Comparison of ENCODE assay signal across 8 mouse cellular contexts in the genomic region with DNA sequence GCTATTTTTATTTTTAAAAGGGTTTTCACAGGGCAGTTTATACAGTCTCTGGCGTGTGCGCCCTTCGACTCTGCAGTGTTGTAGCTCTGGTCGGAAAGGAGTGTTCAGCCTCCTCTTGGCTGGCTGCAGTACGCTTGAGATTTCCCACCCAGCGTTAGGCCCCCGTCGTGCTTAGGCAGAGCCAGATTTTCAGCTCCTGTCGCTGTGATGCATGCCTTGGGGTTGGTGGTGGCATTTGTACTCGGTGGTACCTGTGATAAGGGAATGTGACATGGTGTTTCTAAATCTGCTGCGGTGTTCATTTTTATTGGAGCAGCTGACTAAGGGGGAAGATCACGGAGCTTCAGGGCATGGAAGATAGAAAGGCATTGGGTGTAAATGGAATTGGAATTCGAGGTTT.
DNase-seq lines count a peak whose midpoint lies in the region; ATAC-seq and TF ChIP-seq lines count a peak whose summit lies in the region.

No protein-coding gene starts in this region.

- 0 out of 2 replicates have a peak, but pooled peaks have one; percentile 27 for ATAC-seq in heart, embryonic 11.5 days (replicated peaks; ENCODE audit: insufficient number of reproducible peaks, low FRiP score, low TSS enrichment)
- 0 out of 2 replicates have a peak, but pooled peaks have one; percentile 24 for ATAC-seq in forebrain, embryonic 16.5 days
- ATAC-seq in limb, embryonic 14.5 days (ENCODE audit: low FRiP score, low read depth), result no peak

- H3K4me3 ChIP-seq in heart, embryonic 11.5 days (ENCODE audit: low read depth, low read length), result no peak overlapping the region
- no peak overlapping the region for H3K4me3 ChIP-seq in forebrain, embryonic 16.5 days (replicated peaks; ENCODE audit: low read length)
- no peak overlapping the region for H3K4me3 ChIP-seq in limb, embryonic 14.5 days (replicated peaks; ENCODE audit: low read length)

- H3K27me3 ChIP-seq in heart, embryonic 11.5 days (ENCODE audit: control insufficient read depth, insufficient read depth, low read length), result no peaks in the 10 kb centered on the region
- no peaks in the 10 kb centered on the region for H3K27me3 ChIP-seq in forebrain, embryonic 16.5 days (replicated peaks; ENCODE audit: control insufficient read depth, insufficient read depth, low read length)
- H3K27me3 ChIP-seq in limb, embryonic 14.5 days (ENCODE audit: control insufficient read depth, insufficient read depth, low read length), result no peaks in the 10 kb centered on the region

- H3K4me2 ChIP-seq in heart, embryonic 11.5 days, result no peak overlapping the region
- H3K4me2 ChIP-seq in forebrain, embryonic 16.5 days (ENCODE audit: low read length), result no peak overlapping the region
- H3K4me2 ChIP-seq in limb, embryonic 14.5 days (replicated peaks; ENCODE audit: low read depth, low read length, severe bottlenecking), result 0 out of 2 replicates have a peak overlapping the region, but pooled peaks have one; percentile 5

- no peak for TF ChIP-seq POLR2A in limb, embryonic 14.5 days (IDR thresholded peaks at IDR 0.05; ENCODE audit: borderline replicate concordance, extremely low read depth, insufficient read depth, insufficient read length)

- peaks cover 13% of the 10 kb centered on the region for H3K4me1 ChIP-seq in heart, embryonic 11.5 days (ENCODE audit: control insufficient read depth, insufficient read depth, low read length)
- peaks cover 17% of the 10 kb centered on the region for H3K4me1 ChIP-seq in forebrain, embryonic 16.5 days (replicated peaks; ENCODE audit: control insufficient read depth, insufficient read depth, low read length)
- peaks cover 35% of the 10 kb centered on the region for H3K4me1 ChIP-seq in limb, embryonic 14.5 days (ENCODE audit: control insufficient read depth, insufficient read depth, low read length)

- peak overlapping the region; percentile 3; the same call in 1 of the 2 replicates for H3K27ac ChIP-seq in heart, embryonic 11.5 days (ENCODE audit: low read depth, low read length)
- peak overlapping the region; percentile 1; the same call in 1 of the 2 replicates for H3K27ac ChIP-seq in forebrain, embryonic 16.5 days (ENCODE audit: low read length)
- H3K27ac ChIP-seq in limb, embryonic 14.5 days (replicated peaks; ENCODE audit: low read depth, low read length), result no peak overlapping the region

- DNase-seq in heart, adult 9 months (ENCODE audit: low spot score in 2 of 2), result no peak
- peak; percentile 62 to 64 for DNase-seq in cerebellum, postnatal 10 days
- DNase-seq in limb, embryonic 14.5 days (ENCODE audit: low spot score), result no peak
- DNase-seq in spleen, adult 18-20 months, result no peak
- DNase-seq in urinary bladder, adult 18-20 months (ENCODE audit: low spot score in 2 of 2), result no peak
- DNase-seq in adrenal gland, adult (ENCODE audit: inconsistent age in 2 of 2, low spot score in 1 of 2), result no peak

- no peak overlapping the region for H3K9ac ChIP-seq in heart, embryonic 11.5 days (ENCODE audit: low read depth, low read length)
- no peak overlapping the region for H3K9ac ChIP-seq in forebrain, embryonic 16.5 days (replicated peaks; ENCODE audit: low read depth, low read length)
- H3K9ac ChIP-seq in limb, embryonic 14.5 days (ENCODE audit: low read depth, low read length, severe bottlenecking), result 0 out of 2 replicates have a peak overlapping the region, but pooled peaks have one; percentile 5

- no peaks in the 10 kb centered on the region for H3K9me3 ChIP-seq in heart, embryonic 11.5 days (replicated peaks; ENCODE audit: control insufficient read depth, low read length)
- no peaks in the 10 kb centered on the region for H3K9me3 ChIP-seq in forebrain, embryonic 16.5 days (ENCODE audit: control insufficient read depth, low read length)
- H3K9me3 ChIP-seq in limb, embryonic 14.5 days (ENCODE audit: control insufficient read depth, low read length), result no peaks in the 10 kb centered on the region

- 50% methylated on average over 13 of the region's 13 CpGs for WGBS in heart, embryonic 11.5 days (ENCODE audit: insufficient replicate concordance)
- WGBS in forebrain, embryonic 16.5 days, result 57% methylated on average over 13 of the region's 13 CpGs
- WGBS in limb, embryonic 14.5 days, result 25% methylated on average over 13 of the region's 13 CpGs

- no peaks in the 10 kb centered on the region for H3K36me3 ChIP-seq in heart, embryonic 11.5 days (ENCODE audit: control insufficient read depth, insufficient read depth, low read length)
- H3K36me3 ChIP-seq in forebrain, embryonic 16.5 days (ENCODE audit: control insufficient read depth, insufficient read depth), result no peaks in the 10 kb centered on the region
- H3K36me3 ChIP-seq in limb, embryonic 14.5 days (ENCODE audit: control insufficient read depth, insufficient read depth, low read length), result no peaks in the 10 kb centered on the region

Comparison
In these comparisons a context has a peak if more than half of its experiments do, and no peak if none do; other contexts are left out.
1. DNase-seq: peak in cerebellum, postnatal 10 days (2 of 2); none in heart, adult 9 months (0 of 2), limb, embryonic 14.5 days (single experiment), spleen, adult 18-20 months (0 of 2), urinary bladder, adult 18-20 months (0 of 2) and adrenal gland, adult (0 of 2).